Mouse (Mus musculus) ZHBTc4 (cell line): ENCODE results near the gene Camkmt.

ENCODE experiments used
- DNase-seq: peaks from one replicate; pipeline ENCODE4 v3.0.0-alpha.2; 2011; ENCODE audit warnings: low read depth, low spot score

Gene Camkmt

GRCm38 (mm10) chr17:85291601-85292000 is 201.2 kb downstream of the Camkmt start:
- no peak for DNase-seq

DNA sequence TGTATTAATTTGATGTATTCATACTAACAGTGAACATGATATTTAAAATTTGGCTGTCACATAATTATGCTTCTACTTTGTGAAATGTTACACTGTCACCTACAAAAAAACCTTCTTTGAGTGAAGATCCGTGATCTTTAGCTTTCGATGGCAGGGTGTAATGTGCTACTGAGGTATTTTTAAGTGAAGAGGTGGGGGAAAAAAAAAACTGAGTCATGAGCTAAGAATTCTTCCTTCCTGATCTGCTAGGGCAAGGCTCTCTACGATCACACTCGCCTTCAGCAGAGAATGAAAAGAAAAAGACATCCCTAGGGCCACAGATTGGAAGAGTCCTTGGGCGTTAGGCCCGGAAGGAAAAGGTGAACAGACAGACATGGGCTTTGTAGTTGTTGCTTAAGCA is 201.9 kb downstream of the Camkmt start:
- DNase-seq: no peak

- no peak for DNase-seq
Observed at GRCm38 (mm10) chr17:85303686-85304085, 213.3 kb downstream of the Camkmt start.

- no peak for DNase-seq
Observed at GRCm38 (mm10) chr17:85308566-85308965, 218.2 kb downstream of the Camkmt start.

- no peak for DNase-seq
Observed at GRCm38 (mm10) chr17:85309046-85309445, 218.7 kb downstream of the Camkmt start.

GRCm38 (mm10) chr17:85311348-85311747 is 221.0 kb downstream of the Camkmt start:
- DNase-seq: no peak

DNA sequence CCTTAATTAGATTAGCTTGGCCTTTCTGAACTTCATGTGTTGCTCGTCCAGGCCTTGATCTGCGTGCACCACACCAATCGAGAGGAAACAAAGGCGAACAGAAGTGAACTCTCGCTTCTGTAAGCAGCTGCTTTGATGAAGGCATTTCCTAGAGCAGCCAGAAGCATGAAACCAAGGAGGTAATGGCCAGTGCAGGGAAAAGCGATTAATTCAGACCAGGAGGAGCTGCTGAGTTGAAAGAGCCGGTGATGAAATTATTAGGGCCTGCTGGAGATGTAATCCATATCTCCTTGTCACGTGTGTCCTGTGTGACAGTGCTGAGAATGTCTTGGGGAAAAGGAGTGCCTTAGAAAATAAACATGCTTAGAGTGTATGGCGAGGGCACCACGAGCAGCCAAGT is 228.0 kb downstream of the Camkmt start:
- no peak for DNase-seq

DNA sequence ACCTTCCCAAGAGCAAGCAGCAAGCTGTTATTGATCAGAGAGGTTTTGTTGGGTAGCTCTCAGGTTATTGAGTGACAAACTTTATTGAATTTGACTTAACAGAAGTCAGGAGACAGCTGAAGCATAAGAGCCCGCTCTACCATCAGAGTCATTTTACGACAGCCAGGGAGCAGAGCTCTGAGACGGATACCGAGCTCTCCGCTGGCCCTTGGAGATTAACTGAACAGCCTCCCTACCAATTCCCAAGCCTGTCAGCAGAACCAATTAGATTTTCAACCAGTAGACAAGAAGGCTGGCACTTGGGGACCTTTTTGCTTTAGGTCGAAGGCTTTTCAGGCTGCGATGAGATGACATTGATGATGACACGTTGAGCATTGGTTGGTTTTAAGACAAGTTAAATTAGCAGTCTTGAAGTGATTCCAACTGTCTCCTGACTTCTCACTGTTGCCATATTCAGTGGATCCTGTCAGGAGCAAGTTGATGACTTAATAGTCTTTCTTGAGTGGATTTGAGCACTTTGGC is 229.5 kb downstream of the Camkmt start:
- no peak for DNase-seq

GRCm38 (mm10) chr17:85328901-85329300 is 238.5 kb downstream of the Camkmt start:
- DNase-seq: no peak

DNA sequence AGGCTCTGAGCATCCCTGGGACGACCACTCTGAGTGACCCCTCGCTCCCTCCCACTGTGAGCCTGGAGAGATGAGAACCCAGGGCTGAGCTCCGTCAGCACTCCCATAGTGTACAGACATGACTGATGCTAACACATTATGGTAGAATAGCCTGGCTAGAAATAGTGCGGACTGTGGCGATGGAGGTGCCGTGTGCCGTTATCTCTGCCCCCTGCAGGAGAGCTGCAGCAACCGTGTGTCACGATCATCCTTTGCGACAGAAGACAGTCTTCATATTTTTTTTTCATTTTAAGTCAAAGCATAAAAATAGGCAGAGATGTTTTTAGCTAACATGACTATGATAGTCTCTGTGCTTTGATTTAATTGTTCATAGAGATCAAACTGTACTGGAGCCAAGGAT is 245.1 kb downstream of the Camkmt start:
- no peak for DNase-seq

DNA sequence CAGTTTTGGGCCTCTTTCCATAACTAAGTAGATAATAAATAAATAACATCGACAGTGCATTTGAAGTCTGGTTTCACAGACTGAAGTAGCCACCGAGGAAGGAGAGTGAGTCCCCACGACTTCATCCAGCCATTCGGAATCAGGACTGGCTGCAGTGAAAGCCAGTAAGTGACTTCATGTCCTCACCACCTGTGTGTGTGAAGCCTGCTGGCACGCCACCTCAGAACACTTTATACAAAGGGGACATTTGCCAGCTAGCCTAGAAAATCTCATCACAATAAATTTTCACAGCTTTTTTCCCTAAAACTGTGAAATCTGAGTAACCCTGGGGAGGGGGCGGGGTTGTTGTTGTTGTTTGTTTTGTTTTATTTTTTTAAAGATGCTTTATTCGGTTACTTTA is 247.3 kb downstream of the Camkmt start:
- no peak for DNase-seq

DNA sequence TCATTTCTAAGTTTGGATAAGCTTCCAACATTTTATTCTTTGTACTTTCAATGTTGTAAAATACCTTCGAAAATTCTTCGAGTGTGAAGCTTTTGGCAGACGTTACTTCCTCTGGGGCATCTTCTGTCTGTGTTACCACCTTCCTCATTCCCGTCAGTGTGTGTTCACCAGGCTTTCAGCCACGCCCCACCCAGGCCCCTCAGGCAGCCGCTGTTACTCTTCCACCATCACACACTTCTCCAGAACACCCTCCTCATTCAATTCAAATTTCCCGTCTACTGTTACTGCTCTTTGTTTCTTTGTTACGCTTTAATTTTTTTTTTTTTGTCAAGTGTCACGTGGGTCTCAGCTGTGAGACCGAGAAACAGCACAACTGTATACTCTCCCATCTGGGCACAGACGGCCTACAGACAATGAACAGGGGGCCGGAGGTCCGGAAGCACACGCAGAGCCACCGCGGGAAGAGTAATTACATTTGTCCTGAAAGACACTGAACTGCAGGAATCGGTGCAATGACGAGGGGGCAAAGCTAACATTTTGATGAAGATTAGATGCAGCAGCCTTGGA is 250.9 kb downstream of the Camkmt start:
- peak; percentile 46 for DNase-seq

- no peak for DNase-seq
Observed at GRCm38 (mm10) chr17:85342471-85342870, 252.1 kb downstream of the Camkmt start.

GRCm38 (mm10) chr17:85343435-85343834 is 253.1 kb downstream of the Camkmt start:
- no peak for DNase-seq

GRCm38 (mm10) chr17:85346701-85347100 is 256.3 kb downstream of the Camkmt start:
- no peak for DNase-seq

- peak; percentile 34 for DNase-seq
Observed at GRCm38 (mm10) chr17:85349331-85349935, 259.1 kb downstream of the Camkmt start.

- no peak for DNase-seq
Observed at GRCm38 (mm10) chr17:85351301-85351700, 260.9 kb downstream of the Camkmt start.

GRCm38 (mm10) chr17:85352731-85353130 is 262.4 kb downstream of the Camkmt start:
- DNase-seq: peak; percentile 49

DNA sequence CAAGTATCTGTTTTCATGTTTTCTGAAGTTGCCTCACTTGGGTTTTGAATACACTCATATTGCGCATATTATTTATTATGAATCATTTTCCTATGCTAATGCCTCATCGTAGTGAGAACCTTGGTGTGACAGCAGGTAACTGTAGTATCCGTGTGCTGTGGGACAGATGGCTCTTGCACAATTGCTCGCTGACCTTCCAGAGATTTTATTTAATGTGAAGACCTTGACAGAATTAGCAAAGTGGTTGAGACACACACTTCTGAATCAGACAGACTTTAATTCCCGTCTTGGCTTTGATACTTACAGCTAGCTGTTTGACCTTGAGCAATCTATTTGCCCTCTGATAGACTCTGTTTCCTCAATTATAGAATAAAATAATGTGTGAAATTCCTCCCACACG is 262.8 kb downstream of the Camkmt start:
- no peak for DNase-seq

DNA sequence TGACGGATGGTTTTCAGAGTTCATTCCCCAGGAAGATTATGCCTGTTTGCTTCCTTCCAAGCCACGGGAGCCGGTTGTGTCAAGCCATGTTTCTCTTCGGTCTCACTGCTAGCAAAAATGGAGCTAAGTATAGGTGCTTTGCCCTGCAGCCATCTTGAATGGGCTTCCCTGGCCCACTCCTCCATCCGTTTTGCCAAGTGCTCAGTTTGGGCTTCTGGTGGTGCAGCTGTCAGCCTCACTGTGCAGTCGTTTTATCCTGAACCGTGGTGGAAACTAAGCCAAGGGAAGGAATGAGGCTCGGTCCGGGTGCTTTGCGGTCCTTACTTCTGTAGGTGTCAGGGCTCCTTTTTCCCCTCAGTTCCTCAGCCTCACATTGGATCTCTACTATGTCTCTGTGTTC is 263.3 kb downstream of the Camkmt start:
- no peak for DNase-seq

DNA sequence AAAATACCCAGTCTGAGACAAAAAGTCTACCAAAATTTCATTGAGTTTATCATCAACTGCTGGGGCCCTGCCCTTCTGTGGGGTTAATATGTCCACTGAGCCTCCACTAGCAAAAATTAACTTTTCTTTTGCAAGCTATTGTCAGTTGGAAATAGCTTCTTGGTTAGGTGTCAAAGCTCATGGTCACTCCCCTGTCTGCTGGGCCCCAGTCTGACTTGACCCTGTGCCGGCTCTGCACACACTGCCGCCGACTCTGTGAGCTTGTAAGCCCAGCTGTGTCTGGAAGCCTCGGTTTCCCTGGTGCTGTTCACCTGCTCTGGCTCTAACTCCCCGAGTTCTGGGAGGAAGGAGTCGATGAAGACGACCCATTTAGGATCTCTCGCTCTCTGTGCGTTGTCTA is 265.0 kb downstream of the Camkmt start:
- no peak for DNase-seq

GRCm38 (mm10) chr17:85361006-85361405 is 270.7 kb downstream of the Camkmt start:
- no peak for DNase-seq

DNA sequence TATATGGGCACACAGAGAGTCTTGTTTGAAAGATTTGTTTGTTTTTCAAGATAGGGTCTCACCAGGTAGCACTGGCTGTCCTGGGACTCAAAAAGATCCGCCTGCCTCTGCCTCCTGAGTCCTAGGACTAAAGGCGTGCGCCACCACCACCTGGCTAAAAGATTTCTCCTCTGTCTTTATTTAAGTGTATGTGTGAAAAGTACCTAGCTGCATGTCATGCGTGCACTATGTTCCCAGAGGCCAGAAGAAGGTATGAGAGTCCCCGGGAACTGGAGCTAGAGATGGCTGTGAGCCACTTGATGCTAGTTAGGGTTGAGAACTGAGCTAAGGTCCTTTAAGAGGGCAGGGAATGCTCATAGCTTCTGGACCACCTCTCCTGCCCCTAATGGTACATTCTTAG is 277.0 kb downstream of the Camkmt start:
- DNase-seq: no peak

GRCm38 (mm10) chr17:85368776-85369175 is 278.4 kb downstream of the Camkmt start:
- DNase-seq: no peak
